ENCODE assay signal across 12 mouse cellular contexts in the genomic region with DNA sequence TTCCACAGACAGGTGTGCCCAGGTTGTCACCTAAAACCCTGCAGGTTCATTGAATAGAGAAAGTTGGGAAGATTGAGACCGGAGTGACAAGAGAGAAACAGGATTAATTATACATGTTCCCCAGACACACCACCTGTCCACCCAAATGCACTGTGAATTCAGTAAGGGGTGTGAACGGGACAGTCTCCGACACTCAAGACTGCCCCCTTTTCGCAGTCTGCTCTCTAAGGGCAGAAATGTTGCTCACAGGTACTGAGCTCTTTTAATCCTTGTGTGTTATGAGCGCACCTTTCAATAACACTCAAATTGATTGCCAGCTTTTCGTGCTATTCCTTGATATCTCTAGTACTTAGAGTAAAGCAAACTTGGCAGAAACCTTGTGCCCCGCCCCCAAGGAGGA.
"Had no signal": no experiment of that assay in that cellular context is flagged by ENCODE, and none has a peak within 500 bp of the region (broad histone marks: within the 10 kb centered on the region; RNA-seq: fewer than 3 reads in every experiment).

No protein-coding gene starts in this region.

- DNase-seq: layer of hippocampus, adult 9-11 months; layer of hippocampus, postnatal 36 days; thymus, adult 18-20 months; thymus, postnatal 14 days had no signal

- H3K4me2 ChIP-seq: limb, embryonic 13.5 days; liver, embryonic 15.5 days; midbrain, embryonic 11.5 days; midbrain, embryonic 15.5 days; neural tube, embryonic 12.5 days had no signal

- ATAC-seq: midbrain, embryonic 15.5 days had no signal

- H3K36me3 ChIP-seq: limb, embryonic 13.5 days; liver, embryonic 15.5 days; midbrain, embryonic 15.5 days; neural tube, embryonic 12.5 days had no signal

- H3K9me3 ChIP-seq: liver, embryonic 15.5 days; midbrain, embryonic 15.5 days; neural tube, embryonic 12.5 days had no signal

- H3K27ac ChIP-seq: kidney, postnatal 0 days; limb, embryonic 13.5 days; liver, embryonic 15.5 days; macrophage; midbrain, embryonic 15.5 days; neural tube, embryonic 12.5 days had no signal

- H3K4me3 ChIP-seq: limb, embryonic 13.5 days; liver, embryonic 15.5 days; megakaryocyte, embryonic 14.5 days; midbrain, embryonic 15.5 days; neural tube, embryonic 12.5 days had no signal

- H3K4me1 ChIP-seq: liver, embryonic 15.5 days; megakaryocyte, embryonic 14.5 days; midbrain, embryonic 15.5 days; neural tube, embryonic 12.5 days had no signal

- H3K27me3 ChIP-seq: liver, embryonic 15.5 days; midbrain, embryonic 15.5 days; neural tube, embryonic 12.5 days had no signal

- H3K9ac ChIP-seq: limb, embryonic 13.5 days; liver, embryonic 15.5 days; midbrain, embryonic 15.5 days; neural tube, embryonic 12.5 days had no signal
